Mouse (Mus musculus) testis, adult 2 months (tissue): ENCODE data around the gene Eef1akmt3.

ENCODE experiments used
- CTCF ChIP-seq: fragments of 200-500 bp; IDR thresholded peaks from 2 replicates; pipeline ENCODE4 v1.5.1; 2012; ENCODE audit warnings: low read depth, mild to moderate bottlenecking, inconsistent platforms, low read length, moderate library complexity; ENCODE audit not compliant: control insufficient read depth, insufficient read depth, insufficient replicate concordance
- POLR2A ChIP-seq: fragments of 200-500 bp; IDR thresholded peaks from 2 replicates; pipeline ENCODE4 v1.6.1; 2012; ENCODE audit warnings: low read depth, mild to moderate bottlenecking, inconsistent platforms, low read length, moderate library complexity; ENCODE audit not compliant: control insufficient read depth

DNA sequence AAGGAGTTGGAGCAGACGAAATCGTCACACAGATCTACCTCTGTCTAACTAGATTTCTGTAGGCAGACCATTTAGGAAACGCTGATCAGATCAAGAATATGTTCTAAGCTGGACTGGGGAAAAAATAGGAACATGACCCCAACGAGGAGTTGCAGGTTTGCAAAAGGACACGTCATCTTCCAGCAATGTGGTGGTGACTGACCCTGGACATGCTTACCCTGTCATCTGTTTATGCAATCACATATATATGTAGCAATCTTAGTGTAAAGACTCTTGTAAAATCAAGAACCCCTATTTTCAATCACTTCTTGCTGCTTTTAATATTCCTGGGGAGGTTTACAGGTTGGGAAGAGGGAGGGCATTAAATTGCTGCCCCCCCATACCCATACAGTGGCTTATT is 21.2 kb upstream of the Eef1akmt3 start:
- TF ChIP-seq CTCF (no peak), POLR2A (no peak)
